Mouse (Mus musculus): ENCODE results near the gene Ppp1r14d. TPM values are rescaled to one million over a fixed set of nuclear protein-coding genes. Genes with fewer than 3 reads are reported as not detected.

The Ppp1r14d gene
- polyA plus RNA-seq, 1 experiment from 2014 or later = not detected

DNA sequence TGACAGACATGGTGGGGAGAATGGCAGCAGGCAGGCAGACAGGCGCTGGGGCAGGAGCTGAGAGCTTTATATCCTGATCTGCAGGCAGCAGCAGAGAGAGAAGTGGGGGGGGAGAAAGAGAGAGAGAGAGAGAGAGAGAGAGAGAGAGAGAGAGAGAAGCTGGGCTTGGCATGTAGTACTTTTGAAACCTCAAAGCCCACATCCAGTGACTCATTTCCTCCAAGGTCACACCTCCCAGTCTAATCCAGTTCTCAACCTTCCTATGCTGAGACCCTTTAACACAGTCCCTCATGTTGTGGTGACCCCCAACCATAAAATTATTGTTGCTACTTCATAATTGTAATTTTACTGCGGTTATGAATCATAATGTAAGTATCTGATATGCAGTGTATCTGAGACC lies 59.4 kb downstream of the Ppp1r14d start:
- Histone ChIP-seq H3K4me2 (no peak overlapping the region), H3K9ac (no peak overlapping the region), H3K4me3 (no peak overlapping the region), H3K27ac (no peak overlapping the region), H3K9me3 (replicated peaks) (no peaks in the 10 kb centered on the region), H3K36me3 (no peaks in the 10 kb centered on the region; the same call in 1 of the 2 replicates), H3K27me3 (peaks cover 20% of the 10 kb centered on the region), H3K4me1 (replicated peaks) (peaks cover 40% of the 10 kb centered on the region)
- no peak for ATAC-seq (replicated peaks; ENCODE audit: insufficient number of reproducible peaks, insufficient read depth, low FRiP score, low read depth)
- WGBS = 82% methylated on average over 2 of the region's 2 CpGs

Other genes starting within 250 kb of the Ppp1r14d start
- gene Ccdc32, start 200.5 kb downstream of the Ppp1r14d start, polyA plus RNA-seq (2015; fragmentation: Nextera tagmentation; extraction: Ambion mirVana) = 16.8 and 17.7 TPM in 2 replicates
- 2.9 and 3.8 TPM in 2 replicates for gene Rpusd2, start 195.1 kb downstream of the Ppp1r14d start, polyA plus RNA-seq (2015; fragmentation: Nextera tagmentation; extraction: Ambion mirVana)
- gene Knl1, start 182.8 kb downstream of the Ppp1r14d start, polyA plus RNA-seq (2015; fragmentation: Nextera tagmentation; extraction: Ambion mirVana) = 31.3 and 36.2 TPM in 2 replicates
- gene Rad51, start 117.1 kb downstream of the Ppp1r14d start, polyA plus RNA-seq (2015; fragmentation: Nextera tagmentation; extraction: Ambion mirVana) = 21.8 and 28.0 TPM in 2 replicates
- gene Rmdn3, start 72.9 kb downstream of the Ppp1r14d start, polyA plus RNA-seq (2015; fragmentation: Nextera tagmentation; extraction: Ambion mirVana) = 23.0 and 26.2 TPM in 2 replicates
- 4.5 and 5.9 TPM in 2 replicates for gene Gchfr, start 62.1 kb downstream of the Ppp1r14d start, polyA plus RNA-seq (2015; fragmentation: Nextera tagmentation; extraction: Ambion mirVana)
- 0.29 and 0.34 TPM in 2 replicates for gene Gm14137, start 55.4 kb downstream of the Ppp1r14d start, polyA plus RNA-seq (2015; fragmentation: Nextera tagmentation; extraction: Ambion mirVana)
- 29.7 and 36.3 TPM in 2 replicates for gene Zfyve19, start 21.3 kb downstream of the Ppp1r14d start, polyA plus RNA-seq (2015; fragmentation: Nextera tagmentation; extraction: Ambion mirVana)
- gene Dnajc17, start 21.1 kb downstream of the Ppp1r14d start, polyA plus RNA-seq (2015; fragmentation: Nextera tagmentation; extraction: Ambion mirVana) = 12.4 and 12.5 TPM in 2 replicates
- gene Spint1, start 7.5 kb upstream of the Ppp1r14d start, polyA plus RNA-seq (2015; fragmentation: Nextera tagmentation; extraction: Ambion mirVana) = 1.2 and 5.6 TPM in 2 replicates
- gene Rhov, start 41.4 kb upstream of the Ppp1r14d start, polyA plus RNA-seq (2015; fragmentation: Nextera tagmentation; extraction: Ambion mirVana) = 0.44 and 2.2 TPM in 2 replicates
- 10.3 and 14.7 TPM in 2 replicates for gene Vps18, start 58.8 kb upstream of the Ppp1r14d start, polyA plus RNA-seq (2015; fragmentation: Nextera tagmentation; extraction: Ambion mirVana)
- gene Dll4, start 95.9 kb upstream of the Ppp1r14d start, polyA plus RNA-seq (2015; fragmentation: Nextera tagmentation; extraction: Ambion mirVana) = 9.2 and 14.2 TPM in 2 replicates
- 0.63 and 0.76 TPM in 2 replicates for gene Chac1, start 121.3 kb upstream of the Ppp1r14d start, polyA plus RNA-seq (2015; fragmentation: Nextera tagmentation; extraction: Ambion mirVana)
- gene Ino80, start 247.8 kb upstream of the Ppp1r14d start, polyA plus RNA-seq (2015; fragmentation: Nextera tagmentation; extraction: Ambion mirVana) = 2.5 and 2.7 TPM in 2 replicates